Mouse (Mus musculus): ENCODE results near the gene Lrrc28.

- no peak for TF ChIP-seq CTCF (IDR thresholded peaks at IDR 0.05; ENCODE audit: low read depth, low read length)
- no peak for TF ChIP-seq POLR2A (IDR thresholded peaks at IDR 0.05; ENCODE audit: extremely low read depth, insufficient read depth, low read length)
Measured at GRCm38 (mm10) chr7:67588743-67589142, 56.3 kb downstream of the Lrrc28 start.
